Mouse (Mus musculus): ENCODE measurements at regions not wholly inside any gene's neighbourhood (a gene's known extent, or its start where the extent isn't known, plus 50 kb on each side); places are given as distances from the start of the nearest gene placed in this dataset.

GRCm38 (mm10) chr7:72362690-72363089 is 56.3 kb upstream of the Mctp2 start:
- peak; percentile 61 to 78 for DNase-seq (ENCODE audit: low spot score in 2 of 2)

GRCm38 (mm10) chr7:72391323-72391722 is 84.9 kb upstream of the Mctp2 start:
- peak in 1 of 2 experiments; percentile 25 for DNase-seq (ENCODE audit: low spot score in 2 of 2)

GRCm38 (mm10) chr7:72400056-72400455 is 93.6 kb upstream of the Mctp2 start:
- DNase-seq (ENCODE audit: low spot score in 2 of 2) = peak in 1 of 2 experiments; percentile 71

GRCm38 (mm10) chr7:72406131-72406530 is 99.7 kb upstream of the Mctp2 start:
- no peak for DNase-seq (ENCODE audit: low spot score in 2 of 2)

- no peak for DNase-seq (ENCODE audit: low spot score in 2 of 2)
Measured at GRCm38 (mm10) chr7:72408409-72408986, 102.1 kb upstream of the Mctp2 start.

GRCm38 (mm10) chr7:72438552-72438951 is 132.1 kb upstream of the Mctp2 start:
- DNase-seq (ENCODE audit: low spot score in 2 of 2) = peak in 1 of 2 experiments; percentile 68

- DNase-seq (ENCODE audit: low spot score in 2 of 2) = peak in 1 of 2 experiments; percentile 11
Measured at GRCm38 (mm10) chr7:72442001-72442400, 135.6 kb upstream of the Mctp2 start.

- no peak for DNase-seq (ENCODE audit: low spot score in 2 of 2)
Measured at GRCm38 (mm10) chr7:72444016-72444415, 137.6 kb upstream of the Mctp2 start.

GRCm38 (mm10) chr7:72444792-72445191 is 138.4 kb upstream of the Mctp2 start:
- no peak for DNase-seq (ENCODE audit: low spot score in 2 of 2)

- no peak for DNase-seq (ENCODE audit: low spot score in 2 of 2)
Measured at GRCm38 (mm10) chr7:72446911-72447310, 140.5 kb upstream of the Mctp2 start.

GRCm38 (mm10) chr7:72462978-72463377 is 156.6 kb upstream of the Mctp2 start:
- no peak for DNase-seq (ENCODE audit: low spot score in 2 of 2)

- DNase-seq (ENCODE audit: low spot score in 2 of 2) = no peak
Measured at GRCm38 (mm10) chr7:72464658-72465057, 158.2 kb upstream of the Mctp2 start.

GRCm38 (mm10) chr7:72469691-72470090 is 163.3 kb upstream of the Mctp2 start:
- DNase-seq (ENCODE audit: low spot score in 2 of 2) = no peak

GRCm38 (mm10) chr7:72474751-72475150 is 168.3 kb upstream of the Mctp2 start:
- DNase-seq (ENCODE audit: low spot score in 2 of 2) = peak in 1 of 2 experiments; percentile 16

- DNase-seq (ENCODE audit: low spot score in 2 of 2) = no peak
Measured at GRCm38 (mm10) chr7:72478936-72479335, 172.5 kb upstream of the Mctp2 start.

- DNase-seq (ENCODE audit: low spot score in 2 of 2) = no peak
Measured at GRCm38 (mm10) chr7:72481275-72481674, 174.9 kb upstream of the Mctp2 start.

- no peak for DNase-seq (ENCODE audit: low spot score in 2 of 2)
Measured at GRCm38 (mm10) chr7:72490161-72490560, 183.8 kb upstream of the Mctp2 start.

- DNase-seq (ENCODE audit: low spot score in 2 of 2) = no peak
Measured at GRCm38 (mm10) chr7:72493292-72493691, 186.9 kb upstream of the Mctp2 start.

- DNase-seq (ENCODE audit: low spot score in 2 of 2) = no peak
Measured at GRCm38 (mm10) chr7:72496933-72497631, 190.7 kb upstream of the Mctp2 start.

- no peak for DNase-seq (ENCODE audit: low spot score in 2 of 2)
Measured at GRCm38 (mm10) chr7:72498562-72499230, 192.3 kb upstream of the Mctp2 start.

GRCm38 (mm10) chr7:72499788-72500187 is 193.4 kb upstream of the Mctp2 start:
- DNase-seq (ENCODE audit: low spot score in 2 of 2) = no peak

GRCm38 (mm10) chr7:72500190-72500589 is 193.8 kb upstream of the Mctp2 start:
- DNase-seq (ENCODE audit: low spot score in 2 of 2) = no peak

- no peak for DNase-seq (ENCODE audit: low spot score in 2 of 2)
Measured at GRCm38 (mm10) chr7:72500996-72501395, 194.6 kb upstream of the Mctp2 start.
